Mouse (Mus musculus) hindbrain, embryonic 11.5 days (tissue): ENCODE measurements at regions not wholly inside any gene's neighbourhood (a gene's known extent, or its start where the extent isn't known, plus 50 kb on each side); places are given as distances from the start of the nearest gene placed in this dataset.

Experiments
- ATAC-seq: fragments of 200-750 bp; cut with Nextera tagmentation; 2 replicates; pipeline ENCODE4 v1.8.0; 2017; ENCODE audit warnings: mild to moderate bottlenecking, moderate TSS enrichment, moderate library complexity; ENCODE audit not compliant: low FRiP score
- DNase-seq: peaks from one replicate; pipeline ENCODE4 v3.0.0-alpha.2; 2015; ENCODE audit warnings: low spot score
- H3K27ac ChIP-seq: fragments of 300-500 bp; sonication (generic); 2 replicates; pipeline ENCODE4 v1.5.1; 2014; ENCODE audit warnings: mild to moderate bottlenecking, low read depth, low read length
- H3K27me3 ChIP-seq: fragments of 300-500 bp; sonication (generic); 2 replicates; pipeline ENCODE4 v1.6.1; 2014; ENCODE audit warnings: mild to moderate bottlenecking, low read length, moderate library complexity, mixed read lengths; ENCODE audit not compliant: control insufficient read depth, insufficient read depth
- H3K36me3 ChIP-seq: fragments of 300-500 bp; sonication (generic); 2 replicates; pipeline ENCODE4 v1.6.1; 2014; ENCODE audit warnings: mild to moderate bottlenecking, low read length, moderate library complexity, mixed read lengths; ENCODE audit not compliant: control insufficient read depth, insufficient read depth
- H3K4me1 ChIP-seq: fragments of 300-500 bp; sonication (generic); replicated peaks from 2 replicates; pipeline ENCODE4 v1.6.1; 2014; ENCODE audit warnings: low read length, mixed read lengths; ENCODE audit not compliant: control insufficient read depth, insufficient read depth
- H3K4me2 ChIP-seq: fragments of 300-500 bp; sonication (generic); replicated peaks from 2 replicates; pipeline ENCODE4 v1.6.1; 2014; ENCODE audit warnings: mild to moderate bottlenecking, low read depth, low read length
- H3K4me3 ChIP-seq: fragments of 300-500 bp; sonication (generic); 2 replicates; pipeline ENCODE4 v1.5.1; 2014; ENCODE audit warnings: low read depth, low read length
- H3K9ac ChIP-seq: fragments of 300-500 bp; sonication (generic); 2 replicates; pipeline ENCODE4 v1.6.1; 2014; ENCODE audit warnings: low read depth, low read length
- H3K9me3 ChIP-seq: fragments of 300-500 bp; sonication (generic); 2 replicates; pipeline ENCODE4 v1.6.1; 2016; ENCODE audit warnings: low read length; ENCODE audit not compliant: control insufficient read depth
- WGBS: fragments of 180-500 bp; shearing (Covaris S2); extraction: QIAGEN DNeasy Blood & Tissue Kit; methylation state at CpG from one replicate; pipeline ENCODE4 v1.1.7; 2014; 5-methylcytosine and 5-hydroxymethylcytosine counted together

GRCm38 (mm10) chr13:97453469-97453868 lies 212.6 kb downstream of the Enc1 start:
- ATAC-seq, result no peak
- H3K9me3 ChIP-seq, result no peaks in the 10 kb centered on the region

GRCm38 (mm10) chr13:97453090-97453430 lies 212.2 kb downstream of the Enc1 start:
- peak; percentile 40; the same call in 1 of the 2 replicates for ATAC-seq
- no peak overlapping the region for H3K27ac ChIP-seq

More at GRCm38 (mm10) chr13:97453469-97453868, 212.6 kb downstream of the Enc1 start:
- Histone ChIP-seq H3K4me2 (no peak overlapping the region), H3K4me3 (no peak overlapping the region), H3K4me1 (0 out of 2 replicates have a peak, but pooled peaks cover 2% of the 10 kb centered on the region), H3K27ac (no peak overlapping the region), H3K36me3 (no peaks in the 10 kb centered on the region), H3K27me3 (no peaks in the 10 kb centered on the region), H3K9ac (no peak overlapping the region)
- no peak for DNase-seq
- 58% methylated on average over 6 of the region's 6 CpGs for WGBS

GRCm38 (mm10) chr13:97452386-97453089 lies 211.6 kb downstream of the Enc1 start:
- Histone ChIP-seq H3K9ac (no peak overlapping the region), H3K27ac (no peak overlapping the region), H3K9me3 (no peaks in the 10 kb centered on the region), H3K4me3 (no peak overlapping the region), H3K4me2 (no peak overlapping the region), H3K27me3 (no peaks in the 10 kb centered on the region), H3K36me3 (no peaks in the 10 kb centered on the region), H3K4me1 (0 out of 2 replicates have a peak, but pooled peaks cover 2% of the 10 kb centered on the region)
- ATAC-seq (no peak), DNase-seq (no peak)
- 40% methylated on average over 11 of the region's 11 CpGs for WGBS

More at GRCm38 (mm10) chr13:97453090-97453430, 212.2 kb downstream of the Enc1 start:
- WGBS, result 8% methylated on average over 5 of the region's 5 CpGs
- H3K4me3 ChIP-seq, result no peak overlapping the region
- DNase-seq, result no peak
- H3K4me1 ChIP-seq, result 0 out of 2 replicates have a peak, but pooled peaks cover 2% of the 10 kb centered on the region
- H3K4me2 ChIP-seq, result no peak overlapping the region
- no peaks in the 10 kb centered on the region for H3K9me3 ChIP-seq
- no peaks in the 10 kb centered on the region for H3K36me3 ChIP-seq
- no peaks in the 10 kb centered on the region for H3K27me3 ChIP-seq
- H3K9ac ChIP-seq, result no peak overlapping the region

GRCm38 (mm10) chr13:97451276-97451675 lies 210.4 kb downstream of the Enc1 start:
- 90% methylated on average over 10 of the region's 10 CpGs for WGBS
- 0 out of 2 replicates have a peak overlapping the region, but pooled peaks have one; percentile 20 for H3K27ac ChIP-seq
- no peak for ATAC-seq
- H3K36me3 ChIP-seq, result no peaks in the 10 kb centered on the region
- no peak overlapping the region for H3K4me3 ChIP-seq
- no peak overlapping the region for H3K4me2 ChIP-seq
- 0 out of 2 replicates have a peak, but pooled peaks cover 2% of the 10 kb centered on the region for H3K4me1 ChIP-seq
- H3K27me3 ChIP-seq, result no peaks in the 10 kb centered on the region
- no peak for DNase-seq
- H3K9me3 ChIP-seq, result no peaks in the 10 kb centered on the region
- H3K9ac ChIP-seq, result no peak overlapping the region

GRCm38 (mm10) chr13:97448123-97448522 lies 207.2 kb downstream of the Enc1 start:
- Histone ChIP-seq H3K9me3 (no peaks in the 10 kb centered on the region), H3K27me3 (no peaks in the 10 kb centered on the region), H3K36me3 (no peaks in the 10 kb centered on the region), H3K4me3 (no peak overlapping the region), H3K27ac (no peak overlapping the region), H3K4me1 (no peaks in the 10 kb centered on the region), H3K9ac (no peak overlapping the region), H3K4me2 (no peak overlapping the region)
- WGBS, result 88% methylated on average over 1 of the region's 1 CpGs
- no peak for DNase-seq
- ATAC-seq, result no peak

- no peak overlapping the region for H3K4me3 ChIP-seq
- ATAC-seq (no peak), DNase-seq (no peak)
- WGBS, result 82% methylated on average over 14 of the region's 14 CpGs
- no peak overlapping the region for H3K27ac ChIP-seq
- H3K4me1 ChIP-seq, result peaks cover 15% of the 10 kb centered on the region
- H3K4me2 ChIP-seq, result no peak overlapping the region
- no peaks in the 10 kb centered on the region for H3K36me3 ChIP-seq
- H3K9ac ChIP-seq, result no peak overlapping the region
- no peaks in the 10 kb centered on the region for H3K27me3 ChIP-seq
- H3K9me3 ChIP-seq, result no peaks in the 10 kb centered on the region
Measured at GRCm38 (mm10) chr13:97443731-97444428, 203.0 kb downstream of the Enc1 start.

- peaks cover 20% of the 10 kb centered on the region for H3K4me1 ChIP-seq
- peak overlapping the region; percentile 38; the same call in 1 of the 2 replicates for H3K9ac ChIP-seq
- 91% methylated on average over 1 of the region's 1 CpGs for WGBS
- H3K4me3 ChIP-seq, result no peak overlapping the region
- DNase-seq, result no peak
- no peak overlapping the region for H3K4me2 ChIP-seq
- H3K36me3 ChIP-seq, result no peaks in the 10 kb centered on the region
- H3K27me3 ChIP-seq, result no peaks in the 10 kb centered on the region
- ATAC-seq, result no peak
- H3K9me3 ChIP-seq, result no peaks in the 10 kb centered on the region
- H3K27ac ChIP-seq, result peak overlapping the region; percentile 42; the same call in 1 of the 2 replicates
Measured at GRCm38 (mm10) chr13:97442806-97443205, 201.9 kb downstream of the Enc1 start.

GRCm38 (mm10) chr13:97442283-97442682 lies 201.4 kb downstream of the Enc1 start:
- no peak overlapping the region for H3K4me3 ChIP-seq
- DNase-seq (peak; percentile 52), ATAC-seq (0 out of 2 replicates have a peak, but pooled peaks have one; percentile 32)
- peak overlapping the region; percentile 38; the same call in 1 of the 2 replicates for H3K9ac ChIP-seq
- no peak overlapping the region for H3K4me2 ChIP-seq
- H3K27ac ChIP-seq, result peak overlapping the region; percentile 42
- peaks cover 20% of the 10 kb centered on the region for H3K4me1 ChIP-seq
- no peaks in the 10 kb centered on the region for H3K9me3 ChIP-seq
- H3K27me3 ChIP-seq, result no peaks in the 10 kb centered on the region
- H3K36me3 ChIP-seq, result no peaks in the 10 kb centered on the region
- 13% methylated on average over 10 of the region's 10 CpGs for WGBS
